Comparison of ENCODE assay signal across 8 mouse cellular contexts in genomic region chr16:39316752-39317594, GRCm38 (mm10).
DNase-seq lines count a peak whose midpoint lies in the region; ATAC-seq lines count a peak whose summit lies in the region.

No protein-coding gene starts in this region.

- no peak overlapping the region for H3K4me3 ChIP-seq in liver, embryonic 11.5 days (ENCODE audit: low read depth, low read length)

- no peaks in the 10 kb centered on the region for H3K36me3 ChIP-seq in liver, embryonic 11.5 days (ENCODE audit: control insufficient read depth, insufficient read depth, low read length)

- 20% methylated on average over 15 of the region's 15 CpGs for WGBS in liver, embryonic 11.5 days

- peak; percentile 54; the same call in 1 of the 2 replicates for ATAC-seq in liver, embryonic 11.5 days (replicated peaks; ENCODE audit: low FRiP score)

- no peak overlapping the region for H3K4me2 ChIP-seq in liver, embryonic 11.5 days

- H3K4me1 ChIP-seq in liver, embryonic 11.5 days (replicated peaks; ENCODE audit: control insufficient read depth, insufficient read depth, low read length): no peaks in the 10 kb centered on the region

- no peaks in the 10 kb centered on the region for H3K27me3 ChIP-seq in liver, embryonic 11.5 days (replicated peaks; ENCODE audit: control insufficient read depth, insufficient read depth, low read length)

- H3K9ac ChIP-seq in liver, embryonic 11.5 days (ENCODE audit: low read depth, low read length): no peak overlapping the region

- DNase-seq in urinary bladder, postnatal 14 days (ENCODE audit: low spot score): peak; percentile 20
- DNase-seq in urinary bladder, adult 2 months (ENCODE audit: low spot score): no peak
- DNase-seq in cerebellum, adult 9-10 months: peak; percentile 19
- peak; percentile 64 to 85 for DNase-seq in frontal cortex, postnatal 10 days (ENCODE audit: low spot score in 2 of 2)
- peak; percentile 31 for DNase-seq in kidney, postnatal 14 days
- DNase-seq in liver, embryonic 11.5 days (ENCODE audit: low spot score): peak; percentile 47
- DNase-seq in right cerebral cortex, adult 18-20 months: peak; percentile 83
- DNase-seq in spleen, adult 12 weeks (ENCODE audit: low spot score): no peak

- no peak overlapping the region for H3K27ac ChIP-seq in liver, embryonic 11.5 days (ENCODE audit: low read depth, low read length)

- H3K9me3 ChIP-seq in liver, embryonic 11.5 days (ENCODE audit: control insufficient read depth, low read length): no peaks in the 10 kb centered on the region

Comparison
In these comparisons a context has a peak if more than half of its experiments do, and no peak if none do; other contexts are left out.
1. DNase-seq: peak in urinary bladder, postnatal 14 days (single experiment), cerebellum, adult 9-10 months (single experiment), frontal cortex, postnatal 10 days (2 of 2), kidney, postnatal 14 days (single experiment), liver, embryonic 11.5 days (single experiment) and right cerebral cortex, adult 18-20 months (single experiment); none in urinary bladder, adult 2 months (single experiment) and spleen, adult 12 weeks (single experiment).